Mouse (Mus musculus) limb, embryonic 11.5 days (tissue): Measurements from ENCODE around the gene Zfp697. TPM values are rescaled to one million over a fixed set of nuclear protein-coding genes. Genes with fewer than 3 reads are reported as not detected.

Source experiments
- polyA plus RNA-seq: library from polyadenylated mRNA; unstranded; fragments of >200 nt; fragmentation: Nextera tagmentation; extraction: Ambion mirVana; gene quantifications from 2 replicates; pipeline ENCODE4 v1.2.1, GENCODE M21; 2014

Zfp697 gene
- polyA plus RNA-seq, 1 experiment from 2014 or later = 10.4 TPM

Other genes with a start within 250 kb of the Zfp697 start
- gene Adam30, start 221.8 kb upstream of the Zfp697 start, polyA plus RNA-seq = not detected in 2 replicates
- not detected in 2 replicates for gene Reg4, start 160.3 kb upstream of the Zfp697 start, polyA plus RNA-seq
- 1.1 and 1.4 TPM in 2 replicates for gene Hmgcs2, start 102.0 kb upstream of the Zfp697 start, polyA plus RNA-seq
- gene Phgdh, start 42.5 kb upstream of the Zfp697 start, polyA plus RNA-seq = 318 and 329 TPM in 2 replicates
- gene Gm4450, start 74.7 kb downstream of the Zfp697 start, polyA plus RNA-seq = not detected in 2 replicates
- not detected in 2 replicates for gene Hsd3b4, start 128.1 kb downstream of the Zfp697 start, polyA plus RNA-seq
- not detected in 2 replicates for gene Gm10681, start 206.3 kb downstream of the Zfp697 start, polyA plus RNA-seq
- not detected in 2 replicates for gene Hsd3b5, start 247.8 kb downstream of the Zfp697 start, polyA plus RNA-seq